Mouse (Mus musculus): ENCODE measurements around the gene Plekha7. TPM values are rescaled to one million over a fixed set of nuclear protein-coding genes. Genes with fewer than 3 reads are reported as not detected.

Gene Plekha7
- polyA plus RNA-seq, 1 experiment from 2014 or later, result 8.8 TPM

DNA sequence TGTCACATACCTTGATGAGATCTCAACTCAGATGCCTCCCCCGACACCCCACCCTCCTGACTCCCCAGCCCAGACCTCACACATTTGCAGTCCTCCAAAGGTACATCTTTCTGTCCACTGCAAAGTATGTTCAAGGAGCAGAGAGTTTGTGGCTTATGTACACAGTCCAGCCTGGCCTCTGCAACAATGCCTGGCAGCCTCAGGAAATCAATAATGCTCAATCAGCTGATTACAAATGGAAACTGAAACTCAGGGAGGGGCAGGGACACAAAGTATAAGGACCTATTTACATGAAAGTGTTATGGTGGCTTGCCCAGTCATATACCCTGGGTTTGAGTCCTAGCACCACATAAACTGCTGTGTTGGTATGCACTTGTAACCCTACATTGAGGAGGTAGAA, 23.0 kb downstream of the Plekha7 start:
- H3K36me3 ChIP-seq (ENCODE audit: control insufficient read depth, insufficient read depth, low read length), result no peaks in the 10 kb centered on the region
- no peak overlapping the region for H3K27ac ChIP-seq (ENCODE audit: low read depth, low read length)
- no peak overlapping the region for H3K4me2 ChIP-seq (replicated peaks; ENCODE audit: low read depth, low read length)
- H3K9ac ChIP-seq (ENCODE audit: low read depth, low read length), result no peak overlapping the region
- no peak overlapping the region for H3K4me3 ChIP-seq (ENCODE audit: low read depth, low read length)
- no peaks in the 10 kb centered on the region for H3K27me3 ChIP-seq (ENCODE audit: control insufficient read depth, insufficient read depth, low read length)
- DNase-seq (ENCODE audit: low spot score) (no peak), ATAC-seq (ENCODE audit: low FRiP score) (no peak)
- peaks cover 11% of the 10 kb centered on the region for H3K4me1 ChIP-seq (replicated peaks; ENCODE audit: control insufficient read depth, insufficient read depth, low read length)
- H3K9me3 ChIP-seq (ENCODE audit: control insufficient read depth, low read length), result no peaks in the 10 kb centered on the region
- WGBS, result 79% methylated on average over 1 of the region's 1 CpGs

DNA sequence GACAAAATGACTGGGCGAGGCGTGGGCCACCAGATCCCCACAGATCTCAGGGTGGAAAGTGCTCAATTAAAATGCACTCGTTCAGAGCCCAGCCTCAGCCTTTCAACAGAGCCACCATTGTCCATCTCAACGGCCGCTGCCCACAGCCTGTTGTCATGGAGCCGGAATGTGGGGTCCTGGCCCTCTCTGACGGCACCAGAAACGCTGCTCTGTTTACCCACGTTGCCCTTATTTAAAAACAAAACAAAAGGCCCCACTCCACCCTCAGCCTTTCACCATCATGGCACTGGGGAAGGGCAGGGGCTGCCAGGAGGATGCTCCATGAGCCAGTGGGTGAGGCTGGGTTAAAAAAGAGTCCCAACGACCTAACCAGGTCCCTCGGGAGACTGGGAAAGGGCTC, 25.4 kb downstream of the Plekha7 start:
- H3K27ac ChIP-seq (ENCODE audit: low read depth, low read length), result peak overlapping the region; percentile 63
- no peaks in the 10 kb centered on the region for H3K36me3 ChIP-seq (ENCODE audit: control insufficient read depth, insufficient read depth, low read length)
- H3K9ac ChIP-seq (ENCODE audit: low read depth, low read length), result peak overlapping the region; percentile 15; the same call in 1 of the 2 replicates
- peaks cover 12% of the 10 kb centered on the region for H3K4me1 ChIP-seq (replicated peaks; ENCODE audit: control insufficient read depth, insufficient read depth, low read length)
- H3K9me3 ChIP-seq (ENCODE audit: control insufficient read depth, low read length), result no peaks in the 10 kb centered on the region
- DNase-seq (ENCODE audit: low spot score), result peak; percentile 80
- WGBS, result 7% methylated on average over 11 of the region's 11 CpGs
- ATAC-seq (ENCODE audit: low FRiP score), result peak; percentile 74
- no peak overlapping the region for H3K4me2 ChIP-seq (replicated peaks; ENCODE audit: low read depth, low read length)
- no peaks in the 10 kb centered on the region for H3K27me3 ChIP-seq (ENCODE audit: control insufficient read depth, insufficient read depth, low read length)
- H3K4me3 ChIP-seq (ENCODE audit: low read depth, low read length), result no peak overlapping the region

DNA sequence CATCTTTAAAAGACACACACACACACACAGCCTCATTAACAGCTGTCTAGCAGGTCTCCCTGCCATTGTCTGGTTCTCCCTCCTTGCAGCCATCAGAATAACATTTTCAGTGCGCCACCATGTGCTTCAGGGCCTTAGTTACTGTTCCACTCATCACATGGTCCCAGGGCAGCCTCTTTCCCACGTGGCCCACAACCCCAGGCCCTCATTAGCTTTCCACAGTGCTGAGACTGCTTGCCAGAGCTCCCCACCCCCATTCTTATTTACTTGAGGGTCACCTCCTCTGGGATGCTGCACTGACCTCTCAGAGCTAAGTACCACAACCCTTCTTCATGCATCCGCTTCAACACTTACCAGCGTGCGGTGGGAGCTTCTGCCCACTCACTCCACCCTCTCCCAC, 28.1 kb downstream of the Plekha7 start:
- ATAC-seq (ENCODE audit: low FRiP score) (peak; percentile 69), DNase-seq (ENCODE audit: low spot score) (peak; percentile 67)
- H3K9ac ChIP-seq (ENCODE audit: low read depth, low read length), result 0 out of 2 replicates have a peak overlapping the region, but pooled peaks have one; percentile 19
- 0 out of 2 replicates have a peak overlapping the region, but pooled peaks have one; percentile 58 for H3K27ac ChIP-seq (ENCODE audit: low read depth, low read length)
- no peak overlapping the region for H3K4me3 ChIP-seq (ENCODE audit: low read depth, low read length)
- no peaks in the 10 kb centered on the region for H3K36me3 ChIP-seq (ENCODE audit: control insufficient read depth, insufficient read depth, low read length)
- no peak overlapping the region for H3K4me2 ChIP-seq (replicated peaks; ENCODE audit: low read depth, low read length)
- WGBS, result 19% methylated on average over 5 of the region's 5 CpGs
- H3K27me3 ChIP-seq (ENCODE audit: control insufficient read depth, insufficient read depth, low read length), result no peaks in the 10 kb centered on the region
- no peaks in the 10 kb centered on the region for H3K9me3 ChIP-seq (ENCODE audit: control insufficient read depth, low read length)
- peaks cover 10% of the 10 kb centered on the region for H3K4me1 ChIP-seq (replicated peaks; ENCODE audit: control insufficient read depth, insufficient read depth, low read length)

DNA sequence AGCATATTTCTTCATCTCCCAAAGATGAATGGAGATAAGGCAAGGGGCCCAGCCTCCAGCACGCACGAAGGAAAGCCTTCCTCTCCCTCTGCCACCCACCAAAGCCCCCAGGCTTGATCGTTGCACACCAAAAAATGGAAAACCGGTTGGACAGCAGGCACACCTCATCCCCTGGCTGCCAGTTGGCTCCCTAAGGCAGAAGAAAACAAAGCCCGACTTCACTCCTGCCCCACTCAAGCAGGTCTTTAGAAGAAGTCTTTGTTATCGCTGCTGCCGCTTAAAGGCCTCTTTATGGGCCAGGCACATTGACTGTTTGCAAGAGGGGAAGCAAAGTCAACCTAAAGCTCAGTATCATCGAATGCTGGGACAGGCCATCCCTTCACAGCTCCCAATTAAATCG, 29.9 kb downstream of the Plekha7 start:
- H3K27ac ChIP-seq (ENCODE audit: low read depth, low read length), result 0 out of 2 replicates have a peak overlapping the region, but pooled peaks have one; percentile 42
- H3K4me1 ChIP-seq (replicated peaks; ENCODE audit: control insufficient read depth, insufficient read depth, low read length), result peaks cover 7% of the 10 kb centered on the region
- H3K4me3 ChIP-seq (ENCODE audit: low read depth, low read length), result no peak overlapping the region
- no peak overlapping the region for H3K9ac ChIP-seq (ENCODE audit: low read depth, low read length)
- H3K9me3 ChIP-seq (ENCODE audit: control insufficient read depth, low read length), result no peaks in the 10 kb centered on the region
- DNase-seq (ENCODE audit: low spot score) (no peak), ATAC-seq (ENCODE audit: low FRiP score) (no peak)
- 46% methylated on average over 9 of the region's 9 CpGs for WGBS
- no peak overlapping the region for H3K4me2 ChIP-seq (replicated peaks; ENCODE audit: low read depth, low read length)
- H3K27me3 ChIP-seq (ENCODE audit: control insufficient read depth, insufficient read depth, low read length), result no peaks in the 10 kb centered on the region
- H3K36me3 ChIP-seq (ENCODE audit: control insufficient read depth, insufficient read depth, low read length), result no peaks in the 10 kb centered on the region

DNA sequence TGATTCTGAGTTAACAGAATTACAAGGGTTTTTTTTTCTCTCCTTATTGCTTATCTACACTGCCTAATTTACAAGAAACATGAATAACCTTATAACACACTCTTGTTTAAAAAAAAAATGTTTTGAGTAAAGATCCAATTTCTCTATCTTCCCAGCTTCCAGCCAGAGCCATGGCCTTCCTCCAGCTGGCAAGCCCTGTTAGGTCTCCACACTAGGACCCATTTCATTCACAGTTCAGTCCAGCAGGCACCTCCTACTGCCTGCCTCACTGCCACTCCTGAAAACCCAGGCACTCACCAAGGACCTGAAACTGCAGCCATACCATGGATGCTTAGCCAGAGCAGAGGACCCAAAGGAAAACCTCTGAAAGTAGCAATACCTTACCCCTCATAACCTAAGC, 31.9 kb downstream of the Plekha7 start:
- no peak overlapping the region for H3K4me3 ChIP-seq (ENCODE audit: low read depth, low read length)
- no peak for ATAC-seq (ENCODE audit: low FRiP score)
- H3K36me3 ChIP-seq (ENCODE audit: control insufficient read depth, insufficient read depth, low read length), result no peaks in the 10 kb centered on the region
- no peak overlapping the region for H3K27ac ChIP-seq (ENCODE audit: low read depth, low read length)
- DNase-seq (ENCODE audit: low spot score), result no peak
- H3K4me1 ChIP-seq (replicated peaks; ENCODE audit: control insufficient read depth, insufficient read depth, low read length), result peaks cover 7% of the 10 kb centered on the region
- H3K27me3 ChIP-seq (ENCODE audit: control insufficient read depth, insufficient read depth, low read length), result no peaks in the 10 kb centered on the region
- no peak overlapping the region for H3K4me2 ChIP-seq (replicated peaks; ENCODE audit: low read depth, low read length)
- H3K9ac ChIP-seq (ENCODE audit: low read depth, low read length), result no peak overlapping the region
- H3K9me3 ChIP-seq (ENCODE audit: control insufficient read depth, low read length), result no peaks in the 10 kb centered on the region

DNA sequence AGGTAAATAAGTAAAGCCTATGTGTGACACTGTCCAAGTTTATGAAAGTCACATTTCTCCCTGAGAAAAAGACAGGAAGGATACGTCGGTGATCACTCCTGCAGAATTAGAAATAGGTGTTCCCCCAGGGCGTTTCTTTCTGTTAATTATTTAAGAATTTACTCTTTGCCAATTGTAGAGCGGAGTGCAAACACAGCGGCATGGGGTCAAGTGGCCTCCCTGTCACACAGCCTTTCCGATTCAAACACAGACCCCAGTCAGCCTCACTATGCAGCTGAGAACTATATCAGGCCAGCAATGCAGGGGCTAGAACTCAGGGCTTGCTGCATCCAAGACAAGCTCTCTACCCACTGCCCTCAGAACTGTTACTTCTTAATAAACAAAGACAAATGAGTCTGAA, 35.1 kb downstream of the Plekha7 start:
- no peak for DNase-seq (ENCODE audit: low spot score)
- H3K9me3 ChIP-seq (ENCODE audit: control insufficient read depth, low read length), result no peaks in the 10 kb centered on the region
- no peak overlapping the region for H3K4me2 ChIP-seq (replicated peaks; ENCODE audit: low read depth, low read length)
- H3K27ac ChIP-seq (ENCODE audit: low read depth, low read length), result no peak overlapping the region
- H3K4me1 ChIP-seq (replicated peaks; ENCODE audit: control insufficient read depth, insufficient read depth, low read length), result no peaks in the 10 kb centered on the region; the same call in 1 of the 2 replicates
- 90% methylated on average over 6 of the region's 6 CpGs for WGBS
- H3K27me3 ChIP-seq (ENCODE audit: control insufficient read depth, insufficient read depth, low read length), result no peaks in the 10 kb centered on the region
- no peak overlapping the region for H3K9ac ChIP-seq (ENCODE audit: low read depth, low read length)
- no peaks in the 10 kb centered on the region for H3K36me3 ChIP-seq (ENCODE audit: control insufficient read depth, insufficient read depth, low read length)
- no peak overlapping the region for H3K4me3 ChIP-seq (ENCODE audit: low read depth, low read length)
- ATAC-seq (ENCODE audit: low FRiP score), result no peak

DNA sequence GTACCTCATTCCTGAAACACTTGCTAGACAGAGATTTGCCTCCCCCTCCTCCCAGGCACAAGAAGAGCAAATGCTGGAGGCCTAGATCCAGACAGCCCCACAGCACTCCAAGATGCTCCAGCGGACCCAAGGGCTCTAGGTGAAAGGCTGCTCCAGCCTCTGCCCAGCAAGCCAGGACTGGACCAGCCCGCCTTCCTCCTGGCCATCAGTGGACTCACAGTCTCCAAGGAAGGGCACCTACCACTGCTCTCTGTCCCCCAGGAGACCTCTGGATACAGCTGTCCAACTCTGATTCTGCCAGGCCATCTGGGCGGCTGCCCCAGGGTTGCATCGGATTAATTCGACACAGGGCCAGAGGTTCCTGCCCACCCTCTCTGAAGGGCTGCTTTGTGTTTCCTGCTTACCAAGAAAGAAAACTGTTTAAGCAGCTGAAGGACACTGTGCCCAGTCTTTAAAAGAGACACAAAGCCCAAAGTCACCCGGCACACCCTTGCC, 38.6 kb downstream of the Plekha7 start:
- ATAC-seq (ENCODE audit: low FRiP score), result no peak
- Histone ChIP-seq H3K27ac (ENCODE audit: low read depth, low read length) (peak overlapping the region; percentile 3; the same call in 1 of the 2 replicates), H3K4me3 (ENCODE audit: low read depth, low read length) (no peak overlapping the region), H3K27me3 (ENCODE audit: control insufficient read depth, insufficient read depth, low read length) (no peaks in the 10 kb centered on the region), H3K9me3 (ENCODE audit: control insufficient read depth, low read length) (no peaks in the 10 kb centered on the region), H3K36me3 (ENCODE audit: control insufficient read depth, insufficient read depth, low read length) (no peaks in the 10 kb centered on the region), H3K4me2 (replicated peaks; ENCODE audit: low read depth, low read length) (no peak overlapping the region), H3K9ac (ENCODE audit: low read depth, low read length) (no peak overlapping the region), H3K4me1 (replicated peaks; ENCODE audit: control insufficient read depth, insufficient read depth, low read length) (no peaks in the 10 kb centered on the region; the same call in 1 of the 2 replicates)
- 66% methylated on average over 6 of the region's 6 CpGs for WGBS
- no peak for DNase-seq (ENCODE audit: low spot score)

DNA sequence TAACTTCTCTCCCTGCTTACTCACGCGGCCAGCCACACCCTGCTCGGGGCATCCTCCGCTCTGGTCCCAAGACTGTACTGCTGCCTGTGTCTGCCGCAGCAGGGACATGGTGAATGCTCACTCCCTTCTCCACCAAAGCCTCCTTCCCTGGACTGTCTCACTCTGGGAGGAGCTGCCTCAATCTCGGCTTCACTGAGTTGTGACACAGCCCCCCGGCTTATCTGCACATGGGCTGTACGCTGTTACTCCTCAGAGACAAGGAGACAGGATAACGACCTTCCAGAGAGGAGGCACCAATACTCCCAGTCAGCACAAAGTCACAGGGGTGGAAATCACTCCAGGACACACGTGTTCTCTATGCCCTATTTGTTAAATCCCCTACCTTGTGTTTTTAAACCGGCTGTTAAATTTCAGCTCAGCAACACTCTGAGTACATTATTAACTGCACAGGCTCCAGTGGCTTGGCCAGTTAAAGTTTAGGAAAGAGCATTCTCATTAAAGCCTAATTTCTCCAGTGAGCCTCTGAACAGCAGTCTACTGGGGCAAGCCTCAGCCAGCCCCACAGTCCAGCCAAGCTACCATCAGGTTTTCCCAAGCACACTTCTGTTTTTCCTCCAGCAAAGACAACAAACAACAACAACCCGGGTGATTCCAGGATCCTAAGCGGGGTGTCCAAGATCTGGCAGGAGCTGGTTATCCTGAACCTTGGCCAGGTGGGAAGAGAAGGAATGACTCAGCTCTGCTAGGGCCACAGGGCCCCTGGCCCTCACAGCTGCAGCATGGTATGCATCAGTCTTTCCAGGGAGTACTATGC, 39.9 kb downstream of the Plekha7 start:
- 69% methylated on average over 13 of the region's 13 CpGs for WGBS
- no peak overlapping the region for H3K4me3 ChIP-seq (ENCODE audit: low read depth, low read length)
- no peaks in the 10 kb centered on the region for H3K27me3 ChIP-seq (ENCODE audit: control insufficient read depth, insufficient read depth, low read length)
- ATAC-seq (ENCODE audit: low FRiP score) (no peak), DNase-seq (ENCODE audit: low spot score) (no peak)
- H3K9ac ChIP-seq (ENCODE audit: low read depth, low read length), result no peak overlapping the region
- H3K4me1 ChIP-seq (replicated peaks; ENCODE audit: control insufficient read depth, insufficient read depth, low read length), result no peaks in the 10 kb centered on the region; the same call in none of the 2 replicates
- no peak overlapping the region for H3K4me2 ChIP-seq (replicated peaks; ENCODE audit: low read depth, low read length)
- no peak overlapping the region for H3K27ac ChIP-seq (ENCODE audit: low read depth, low read length)
- H3K9me3 ChIP-seq (ENCODE audit: control insufficient read depth, low read length), result no peaks in the 10 kb centered on the region
- no peaks in the 10 kb centered on the region for H3K36me3 ChIP-seq (ENCODE audit: control insufficient read depth, insufficient read depth, low read length)

DNA sequence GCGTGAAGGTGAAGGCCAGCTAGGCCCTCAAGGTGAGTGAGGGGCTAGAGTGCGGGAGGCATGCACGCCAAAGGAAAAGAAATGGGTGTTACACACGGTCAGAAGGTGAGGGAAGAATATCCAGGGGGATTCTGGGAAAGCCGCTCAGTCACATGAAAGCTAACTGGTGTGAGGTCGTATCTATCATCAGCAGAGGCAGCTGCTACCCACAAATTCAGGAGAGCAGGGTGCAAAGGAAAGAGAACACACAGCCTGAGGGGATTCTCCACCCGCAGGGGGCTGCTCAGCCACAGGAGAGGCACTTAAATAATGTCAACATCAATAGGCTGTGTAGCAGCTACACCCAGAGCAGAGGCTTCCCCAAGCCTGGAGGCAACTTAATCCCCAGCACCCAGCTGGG, 44.9 kb downstream of the Plekha7 start:
- Histone ChIP-seq H3K27me3 (ENCODE audit: control insufficient read depth, insufficient read depth, low read length) (no peaks in the 10 kb centered on the region), H3K9ac (ENCODE audit: low read depth, low read length) (no peak overlapping the region), H3K4me1 (replicated peaks; ENCODE audit: control insufficient read depth, insufficient read depth, low read length) (peaks cover 3% of the 10 kb centered on the region), H3K36me3 (ENCODE audit: control insufficient read depth, insufficient read depth, low read length) (no peaks in the 10 kb centered on the region), H3K27ac (ENCODE audit: low read depth, low read length) (no peak overlapping the region), H3K4me2 (replicated peaks; ENCODE audit: low read depth, low read length) (no peak overlapping the region), H3K4me3 (ENCODE audit: low read depth, low read length) (no peak overlapping the region), H3K9me3 (ENCODE audit: control insufficient read depth, low read length) (no peaks in the 10 kb centered on the region)
- no peak for DNase-seq (ENCODE audit: low spot score)
- WGBS, result 45% methylated on average over 7 of the region's 7 CpGs
- no peak for ATAC-seq (ENCODE audit: low FRiP score)
